Mouse (Mus musculus) heart, postnatal 0 days (tissue): ENCODE results near the gene Kif19a.

Experiments
- CTCF ChIP-seq: IDR thresholded peaks from 2 replicates; pipeline ENCODE4 v1.5.1; 2016; ENCODE audit warnings: antibody characterized with exemption, control low read depth, low read depth
- EP300 ChIP-seq: IDR thresholded peaks from 2 replicates; pipeline ENCODE4 v1.6.1; 2016; ENCODE audit warnings: antibody characterized with exemption, low read depth

- TF ChIP-seq CTCF (peak; percentile 97), EP300 (no peak)
Observed at GRCm38 (mm10) chr11:114745134-114745533, 20.1 kb upstream of the Kif19a start.
